Mouse (Mus musculus) liver, postnatal 0 days (tissue): ENCODE data around the gene Gas2l3.

Experiments
- CTCF ChIP-seq: sonication (generic); IDR thresholded peaks from 2 replicates; pipeline ENCODE4 v1.5.1; 2016; ENCODE audit warnings: antibody characterized with exemption, low read depth
- EP300 ChIP-seq: IDR thresholded peaks from 2 replicates; pipeline ENCODE4 v1.6.1; 2016; ENCODE audit warnings: antibody characterized with exemption, low read depth, mild to moderate bottlenecking

DNA sequence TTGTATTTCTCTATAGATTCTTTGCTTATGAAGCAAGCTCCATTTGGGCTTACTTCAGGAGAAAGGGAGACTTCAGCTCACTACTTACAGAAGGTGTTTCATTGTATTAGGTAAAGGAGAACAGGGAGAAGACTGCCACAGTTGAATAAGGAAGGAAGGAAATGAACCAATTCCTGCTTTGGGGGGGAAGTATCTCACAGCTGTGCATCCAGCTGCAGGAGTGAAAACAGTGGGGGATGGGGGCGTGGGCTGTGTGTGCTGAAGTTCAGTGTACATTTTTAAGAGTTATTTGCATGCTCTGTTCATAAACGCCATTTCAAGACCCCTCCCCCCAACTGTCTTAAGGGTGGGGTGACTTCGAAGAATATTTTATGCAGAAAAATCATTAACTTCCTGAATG is 10.0 kb upstream of the Gas2l3 start:
- TF ChIP-seq CTCF (no peak), EP300 (no peak)
